Comparison of ENCODE assay signal across 26 mouse cellular contexts in genomic region chr13:70612837-70613236, GRCm38 (mm10).
"Had no signal": no experiment of that assay in that cellular context is flagged by ENCODE, and none has a peak within 500 bp of the region (broad histone marks: within the 10 kb centered on the region; RNA-seq: fewer than 3 reads in every experiment).

No protein-coding gene starts in this region.

- H3K9ac ChIP-seq: heart, embryonic 12.5 days; hindbrain, embryonic 13.5 days; hindbrain, embryonic 15.5 days; kidney, embryonic 15.5 days; limb, embryonic 12.5 days; liver, embryonic 13.5 days; liver, embryonic 15.5 days had no signal

- H3K4me2 ChIP-seq: heart, embryonic 12.5 days; hindbrain, embryonic 13.5 days; hindbrain, embryonic 15.5 days; kidney, embryonic 15.5 days; limb, embryonic 12.5 days; liver, embryonic 11.5 days; liver, embryonic 13.5 days; liver, embryonic 15.5 days had no signal

- H3K4me1 ChIP-seq: hindbrain, embryonic 13.5 days; hindbrain, embryonic 15.5 days; kidney, embryonic 15.5 days; limb, embryonic 10.5 days; limb, embryonic 12.5 days; liver, embryonic 13.5 days; liver, embryonic 15.5 days had no signal

- H3K27ac ChIP-seq: gastrocnemius, adult 2 months; heart, adult 2 months; hindbrain, embryonic 13.5 days; hindbrain, embryonic 15.5 days; hindbrain, postnatal 0 days; kidney, embryonic 15.5 days; kidney, postnatal 0 days; layer of hippocampus, adult 2 months; left cerebral cortex, adult 2 months; limb, embryonic 10.5 days; limb, embryonic 12.5 days; liver, embryonic 13.5 days; liver, embryonic 15.5 days had no signal

- H3K27me3 ChIP-seq: heart, embryonic 12.5 days; hindbrain, embryonic 13.5 days; hindbrain, embryonic 15.5 days; kidney, embryonic 15.5 days; limb, embryonic 12.5 days; liver, embryonic 13.5 days; liver, embryonic 15.5 days had no signal

- H3K4me3 ChIP-seq: gastrocnemius, adult 2 months; heart, adult 2 months; heart, embryonic 12.5 days; hindbrain, embryonic 13.5 days; hindbrain, embryonic 15.5 days; kidney, embryonic 15.5 days; layer of hippocampus, adult 2 months; left cerebral cortex, adult 2 months; limb, embryonic 10.5 days; limb, embryonic 12.5 days; liver, embryonic 13.5 days; liver, embryonic 15.5 days had no signal

- DNase-seq: gastrocnemius, adult 2 months; gastrocnemius, postnatal 10 days; gastrocnemius, postnatal 25 days; heart, postnatal 10 days; heart, postnatal 4 days; kidney, adult 11 months; kidney, adult 2 months; kidney, adult 9 months; kidney, postnatal 14 days; kidney, postnatal 4 days; liver; liver, embryonic 13.5 days had no signal

- ATAC-seq: hindbrain, postnatal 0 days; intestine, embryonic 16.5 days had no signal

- H3K9me3 ChIP-seq: heart, embryonic 12.5 days; hindbrain, embryonic 13.5 days; hindbrain, embryonic 15.5 days; kidney, embryonic 15.5 days; limb, embryonic 10.5 days; limb, embryonic 12.5 days; liver, embryonic 13.5 days; liver, embryonic 15.5 days had no signal
